Comparison of ENCODE assay signal across 8 mouse cellular contexts in genomic region chr4:44981280-44981973, GRCm38 (mm10). TPM values are rescaled to one million over a fixed set of nuclear protein-coding genes. Genes with fewer than 3 reads are reported as not detected.
DNase-seq lines count a peak whose midpoint lies in the region; ATAC-seq lines count a peak whose summit lies in the region.

Grhpr (plus strand) TSS chr4:44981395.

- peak within 1 kb of the TSS; percentile 72 for H3K9ac ChIP-seq in forebrain, embryonic 11.5 days (ENCODE audit: low read length)
- peak within 1 kb of the TSS; percentile 94 for H3K9ac ChIP-seq in heart, embryonic 16.5 days (ENCODE audit: low read length)
- peak within 1 kb of the TSS; percentile 82 for H3K9ac ChIP-seq in liver, embryonic 15.5 days
- peak within 1 kb of the TSS; percentile 69 for H3K9ac ChIP-seq in neural tube, embryonic 12.5 days

- under 1% methylated on average over 40 of the region's 40 CpGs for WGBS in forebrain, embryonic 11.5 days
- under 1% methylated on average over 40 of the region's 40 CpGs for WGBS in heart, embryonic 16.5 days
- WGBS in liver, embryonic 15.5 days (ENCODE audit: insufficient replicate concordance): under 1% methylated on average over 40 of the region's 40 CpGs
- WGBS in neural tube, embryonic 12.5 days: 1% methylated on average over 40 of the region's 40 CpGs

- H3K27me3 ChIP-seq in forebrain, embryonic 11.5 days (ENCODE audit: control insufficient read depth, insufficient read depth, low read length): no peaks in the 10 kb centered on the region
- no peaks in the 10 kb centered on the region for H3K27me3 ChIP-seq in heart, embryonic 16.5 days (ENCODE audit: control insufficient read depth, insufficient read depth, low read length)
- no peaks in the 10 kb centered on the region for H3K27me3 ChIP-seq in liver, embryonic 15.5 days
- H3K27me3 ChIP-seq in neural tube, embryonic 12.5 days (replicated peaks): no peaks in the 10 kb centered on the region

- no peaks in the 10 kb centered on the region for H3K36me3 ChIP-seq in forebrain, embryonic 11.5 days (ENCODE audit: control insufficient read depth, insufficient read depth, low read length)
- peaks cover 2% of the 10 kb centered on the region; the same call in 1 of the 2 replicates for H3K36me3 ChIP-seq in heart, embryonic 16.5 days (ENCODE audit: control insufficient read depth, insufficient read depth)
- peaks cover 31% of the 10 kb centered on the region for H3K36me3 ChIP-seq in liver, embryonic 15.5 days (replicated peaks)
- peaks cover 8% of the 10 kb centered on the region; the same call in 1 of the 2 replicates for H3K36me3 ChIP-seq in neural tube, embryonic 12.5 days

- H3K4me1 ChIP-seq in forebrain, embryonic 11.5 days (replicated peaks; ENCODE audit: control insufficient read depth, insufficient read depth, low read length): no peaks in the 10 kb centered on the region
- H3K4me1 ChIP-seq in heart, embryonic 16.5 days (ENCODE audit: control insufficient read depth, insufficient read depth, low read length): peaks cover 29% of the 10 kb centered on the region
- H3K4me1 ChIP-seq in liver, embryonic 15.5 days (replicated peaks): peaks cover 60% of the 10 kb centered on the region
- peaks cover 23% of the 10 kb centered on the region for H3K4me1 ChIP-seq in neural tube, embryonic 12.5 days

- peak; percentile 72 for DNase-seq in c-Kit-negative CD71-positive TER-119-positive erythroid progenitor cells, embryonic 14.5 days (ENCODE audit: low read depth, low spot score)
- DNase-seq in forebrain, embryonic 11.5 days (ENCODE audit: low spot score): peak; percentile 96
- DNase-seq in kidney, postnatal 36 days: peak; percentile 87 to 91
- DNase-seq in telencephalon, adult 2 months (ENCODE audit: low read depth, low spot score): peak; percentile 47

- H3K4me2 ChIP-seq in forebrain, embryonic 11.5 days (ENCODE audit: low read depth, low read length, severe bottlenecking): peak within 1 kb of the TSS; percentile 88
- peak within 1 kb of the TSS; percentile 79 for H3K4me2 ChIP-seq in heart, embryonic 16.5 days (ENCODE audit: low read depth, low read length)
- H3K4me2 ChIP-seq in liver, embryonic 15.5 days: peak within 1 kb of the TSS; percentile 88
- peak within 1 kb of the TSS; percentile 86 for H3K4me2 ChIP-seq in neural tube, embryonic 12.5 days (replicated peaks)

- H3K9me3 ChIP-seq in forebrain, embryonic 11.5 days (ENCODE audit: control insufficient read depth, low read length): no peaks in the 10 kb centered on the region
- peaks cover 3% of the 10 kb centered on the region; the same call in 1 of the 2 replicates for H3K9me3 ChIP-seq in heart, embryonic 16.5 days (replicated peaks; ENCODE audit: control insufficient read depth, low read length)
- H3K9me3 ChIP-seq in liver, embryonic 15.5 days (replicated peaks): no peaks in the 10 kb centered on the region
- no peaks in the 10 kb centered on the region for H3K9me3 ChIP-seq in neural tube, embryonic 12.5 days

- no peak within 1 kb of the TSS for H3K27ac ChIP-seq in forebrain, embryonic 11.5 days (ENCODE audit: low read depth, low read length)
- peak within 1 kb of the TSS; percentile 94 for H3K27ac ChIP-seq in heart, embryonic 16.5 days (ENCODE audit: low read length)
- H3K27ac ChIP-seq in liver, embryonic 15.5 days (replicated peaks): peak within 1 kb of the TSS; percentile 84
- peak within 1 kb of the TSS; percentile 17; the same call in 1 of the 2 replicates for H3K27ac ChIP-seq in neural tube, embryonic 12.5 days

- peak within 1 kb of the TSS; percentile 58 for H3K4me3 ChIP-seq in forebrain, embryonic 11.5 days (ENCODE audit: low read depth, low read length)
- peak within 1 kb of the TSS; percentile 86 for H3K4me3 ChIP-seq in heart, embryonic 16.5 days (ENCODE audit: low read length)
- peak within 1 kb of the TSS; percentile 78 for H3K4me3 ChIP-seq in liver, embryonic 15.5 days (replicated peaks)
- peak within 1 kb of the TSS; percentile 66 for H3K4me3 ChIP-seq in neural tube, embryonic 12.5 days

- ATAC-seq in CD4-positive, CD25-positive, alpha-beta regulatory T cell, adult 4 months: peak; percentile 89
- peak; percentile 93 for ATAC-seq in forebrain, embryonic 11.5 days (replicated peaks; ENCODE audit: low FRiP score)
- ATAC-seq in heart, embryonic 16.5 days (replicated peaks; ENCODE audit: extremely low read depth, insufficient read depth, low FRiP score): peak; percentile 94
- ATAC-seq in liver, embryonic 15.5 days (ENCODE audit: insufficient read depth): peak; percentile 84
- peak; percentile 91 for ATAC-seq in neural tube, embryonic 12.5 days (ENCODE audit: low FRiP score, low read depth)

RNA-seq across cellular contexts. Expression of gene Grhpr, which starts in this region (rescaled TPM):
- 10 to 100 TPM; 21.8 to 28.4 TPM for polyA plus RNA-seq in CD4-positive, CD25-positive, alpha-beta regulatory T cell, adult 4 months (2017; shearing (Covaris generic))
- polyA plus RNA-seq in forebrain, embryonic 11.5 days (2014; fragmentation: Nextera tagmentation; extraction: Ambion mirVana): 48.6 and 48.8 TPM in 2 replicates
- 97.7 and 107 TPM in 2 replicates for polyA plus RNA-seq in heart, embryonic 16.5 days (2015; fragmentation: Nextera tagmentation; extraction: Ambion mirVana)
- 125 and 146 TPM in 2 replicates for polyA plus RNA-seq in liver, embryonic 15.5 days (2015; fragmentation: Nextera tagmentation; extraction: Ambion mirVana)
- 38.9 and 39.1 TPM in 2 replicates for polyA plus RNA-seq in neural tube, embryonic 12.5 days (2016; fragmentation: Nextera tagmentation; extraction: Ambion mirVana)
